Mouse (Mus musculus): ENCODE results near the gene Htr1d.

- TF ChIP-seq KAT2A (conservative IDR thresholded peaks at IDR 0.05; ENCODE audit: low read depth, low read length) (no peak), USF1 (IDR thresholded peaks at IDR 0.05; ENCODE audit: low read depth, low read length) (no peak), EP300 (IDR thresholded peaks at IDR 0.05; ENCODE audit: low read depth in 1 of 2, low read length in 2 of 2) (no peak), POLR2A (IDR thresholded peaks at IDR 0.05; ENCODE audit: control insufficient read depth in 1 of 2, insufficient read depth in 1 of 2, low read depth in 1 of 2, low read length in 2 of 2, poor library complexity in 1 of 2) (no peak), CHD2 (IDR thresholded peaks at IDR 0.05; ENCODE audit: low read length) (no peak)
Measured at GRCm38 (mm10) chr4:136415477-136415876, 7.8 kb upstream of the Htr1d start.
